Mouse (Mus musculus): ENCODE measurements around the gene Arid1a. TPM values are rescaled to one million over a fixed set of nuclear protein-coding genes. Genes with fewer than 3 reads are reported as not detected.
A peak's percentile ranks its signal among the peaks of the same experiment; 100 is the strongest.

Arid1a gene
- polyA plus RNA-seq, 1 experiment: 45.1 TPM

GRCm38 (mm10) chr4:133631769-133632411 is 124.7 kb downstream of the Arid1a start:
- H3K27ac ChIP-seq (ENCODE audit: insufficient read depth, low read length): no peak overlapping the region
- H3K4me1 ChIP-seq (ENCODE audit: control insufficient read depth, insufficient read depth, low read length): peaks cover 7% of the 10 kb centered on the region
- TF ChIP-seq CTCF (IDR thresholded peaks at IDR 0.05; ENCODE audit: extremely low read depth, insufficient read depth, low read length) (no peak), POLR2A (IDR thresholded peaks at IDR 0.05; ENCODE audit: extremely low read depth, insufficient read depth, low read length) (no peak)
- peak overlapping the region; percentile 60 for H3K4me3 ChIP-seq (ENCODE audit: insufficient read depth, low read length)

GRCm38 (mm10) chr4:133631071-133631768 is 125.3 kb downstream of the Arid1a start:
- no peak overlapping the region; the same call in 1 of the 2 replicates for H3K27ac ChIP-seq (ENCODE audit: insufficient read depth, low read length)
- TF ChIP-seq CTCF (IDR thresholded peaks at IDR 0.05; ENCODE audit: extremely low read depth, insufficient read depth, low read length) (no peak), POLR2A (IDR thresholded peaks at IDR 0.05; ENCODE audit: extremely low read depth, insufficient read depth, low read length) (no peak)
- peak overlapping the region; percentile 12; the same call in 1 of the 2 replicates for H3K4me3 ChIP-seq (ENCODE audit: insufficient read depth, low read length)
- H3K4me1 ChIP-seq (ENCODE audit: control insufficient read depth, insufficient read depth, low read length): peaks cover 7% of the 10 kb centered on the region

DNA sequence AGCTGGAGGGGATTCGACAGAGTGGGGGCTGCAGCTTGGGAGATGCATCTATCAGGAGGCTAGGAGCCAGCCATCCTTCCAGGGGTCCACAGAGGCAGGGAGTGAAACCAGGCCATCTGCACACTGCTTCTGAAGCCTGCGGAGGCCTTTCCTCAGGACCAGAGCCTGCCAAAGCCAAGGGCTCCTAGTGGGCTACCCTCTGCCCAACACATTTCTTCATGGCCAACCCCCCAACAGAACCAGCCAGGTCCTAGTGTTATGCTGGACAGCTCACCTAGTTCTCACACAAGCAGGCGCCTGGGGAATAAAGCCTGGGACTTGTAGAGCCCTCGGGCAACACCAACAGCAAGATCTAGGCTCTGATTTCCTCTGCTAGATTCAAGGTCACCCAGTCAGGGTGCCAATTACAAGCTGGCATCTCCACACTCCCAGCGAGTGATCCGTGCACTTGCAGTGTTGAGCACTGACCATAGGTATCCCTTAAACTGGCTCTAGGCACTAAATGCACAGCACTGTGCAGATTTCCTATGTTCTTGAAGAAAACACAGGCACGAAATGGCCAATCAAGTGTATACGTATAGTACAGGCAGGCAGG is 126.1 kb downstream of the Arid1a start:
- TF ChIP-seq POLR2A (IDR thresholded peaks at IDR 0.05; ENCODE audit: extremely low read depth, insufficient read depth, low read length) (no peak), CTCF (IDR thresholded peaks at IDR 0.05; ENCODE audit: extremely low read depth, insufficient read depth, low read length) (no peak)
- H3K27ac ChIP-seq (ENCODE audit: insufficient read depth, low read length): no peak overlapping the region
- no peak overlapping the region for H3K4me3 ChIP-seq (ENCODE audit: insufficient read depth, low read length)
- H3K4me1 ChIP-seq (ENCODE audit: control insufficient read depth, insufficient read depth, low read length): peaks cover 7% of the 10 kb centered on the region

DNA sequence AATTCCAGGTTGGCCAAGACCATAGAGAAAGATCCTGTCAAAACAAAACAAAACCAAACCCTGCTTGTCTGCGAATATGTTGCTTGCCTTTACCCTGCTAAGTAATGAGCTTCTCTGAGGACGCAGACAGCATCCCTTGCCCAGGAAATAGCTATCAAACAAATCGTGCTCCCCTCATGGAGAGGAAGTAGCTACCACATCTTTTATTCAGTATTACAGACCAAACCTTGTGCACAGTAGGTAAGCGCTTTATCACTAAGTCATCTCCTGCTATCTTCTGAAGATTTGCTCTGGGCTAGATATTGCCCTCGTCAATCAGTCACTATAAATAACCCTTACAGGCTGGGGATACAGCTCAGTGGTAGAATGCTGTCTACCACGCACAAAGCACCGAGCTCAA is 127.4 kb downstream of the Arid1a start:
- Histone ChIP-seq H3K27ac (ENCODE audit: insufficient read depth, low read length) (no peak overlapping the region), H3K4me1 (ENCODE audit: control insufficient read depth, insufficient read depth, low read length) (peaks cover 7% of the 10 kb centered on the region), H3K4me3 (ENCODE audit: insufficient read depth, low read length) (no peak overlapping the region)
- TF ChIP-seq POLR2A (IDR thresholded peaks at IDR 0.05; ENCODE audit: extremely low read depth, insufficient read depth, low read length) (no peak), CTCF (IDR thresholded peaks at IDR 0.05; ENCODE audit: extremely low read depth, insufficient read depth, low read length) (no peak)

Other genes starting within 250 kb of the Arid1a start
- gene Kdf1, start 237.8 kb downstream of the Arid1a start, polyA plus RNA-seq (2012; rRNA removed): 0.08 and 0.13 TPM in 2 replicates
- gene Nudc, start 210.8 kb downstream of the Arid1a start, polyA plus RNA-seq (2012; rRNA removed): 184 and 202 TPM in 2 replicates
- gene Nr0b2, start 203.4 kb downstream of the Arid1a start, polyA plus RNA-seq (2012; rRNA removed): not detected in 2 replicates
- gene Gpatch3, start 182.0 kb downstream of the Arid1a start, polyA plus RNA-seq (2012; rRNA removed): 6.3 and 7.6 TPM in 2 replicates
- 19.4 and 22.2 TPM in 2 replicates for gene Gpn2, start 172.4 kb downstream of the Arid1a start, polyA plus RNA-seq (2012; rRNA removed)
- 2.1 and 2.6 TPM in 2 replicates for gene Sfn, start 154.6 kb downstream of the Arid1a start, polyA plus RNA-seq (2012; rRNA removed)
- 36.8 and 38.4 TPM in 2 replicates for gene Zdhhc18, start 106.6 kb downstream of the Arid1a start, polyA plus RNA-seq (2012; rRNA removed)
- 6.6 and 7.4 TPM in 2 replicates for gene Pigv, start 84.1 kb downstream of the Arid1a start, polyA plus RNA-seq (2012; rRNA removed)
- gene Rps6ka1, start 131.0 kb upstream of the Arid1a start, polyA plus RNA-seq (2012; rRNA removed): 13.2 and 13.3 TPM in 2 replicates
- 158 TPM in 2 replicates for gene Hmgn2, start 211.9 kb upstream of the Arid1a start, polyA plus RNA-seq (2012; rRNA removed)
- gene Dhdds, start 244.1 kb upstream of the Arid1a start, polyA plus RNA-seq (2012; rRNA removed): 66.2 and 68.2 TPM in 2 replicates

Data from cortical plate, adult 2 months (tissue).